Mouse (Mus musculus): ENCODE results near the gene C1qtnf12.
A peak's percentile ranks its signal among the peaks of the same experiment; 100 is the strongest.

C1qtnf12 gene

DNA sequence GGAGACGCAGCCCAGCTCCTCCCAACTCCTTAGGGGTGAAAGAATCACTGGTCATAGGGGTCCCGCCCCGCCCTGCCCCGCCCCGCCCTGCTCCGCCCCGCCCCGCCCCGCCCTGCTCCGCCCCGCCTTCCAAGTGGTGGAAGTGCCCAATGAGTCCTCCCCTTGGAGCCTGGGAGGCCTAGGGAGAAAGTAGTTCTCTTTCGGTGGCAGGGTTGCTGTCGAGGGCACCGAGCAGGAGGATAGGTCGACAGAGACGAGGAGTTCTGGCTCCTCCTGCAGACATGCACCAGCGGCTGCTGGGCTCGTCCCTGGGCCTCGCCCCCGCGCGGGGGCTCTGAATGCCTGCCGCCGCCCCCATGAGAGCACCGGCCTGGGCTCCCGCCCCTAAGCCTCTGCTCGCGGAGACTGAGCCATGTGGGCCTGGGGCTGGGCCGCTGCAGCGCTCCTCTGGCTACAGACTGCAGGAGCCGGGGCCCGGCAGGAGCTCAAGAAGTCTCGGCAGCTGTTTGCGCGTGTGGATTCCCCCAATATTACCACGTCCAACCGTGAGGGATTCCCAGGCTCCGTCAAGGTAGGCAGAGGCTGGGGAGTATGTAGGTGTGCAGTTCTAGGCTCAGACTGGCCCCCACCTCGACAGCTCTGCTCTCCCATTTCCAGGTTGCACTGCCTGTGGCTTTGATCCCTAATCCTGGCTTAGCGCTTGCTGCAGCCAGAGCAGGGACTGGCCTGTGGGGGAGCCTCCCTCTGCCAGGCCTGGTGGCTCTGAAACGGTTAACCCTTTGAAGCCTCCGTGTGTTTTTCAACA lies at the start of gene C1qtnf12:
TSS of gene C1qtnf12 (plus strand) at position 152 of the 805 bp plus-strand sequence.
- ATAC-seq (ENCODE audit: low TSS enrichment), result peak; percentile 78

DNA sequence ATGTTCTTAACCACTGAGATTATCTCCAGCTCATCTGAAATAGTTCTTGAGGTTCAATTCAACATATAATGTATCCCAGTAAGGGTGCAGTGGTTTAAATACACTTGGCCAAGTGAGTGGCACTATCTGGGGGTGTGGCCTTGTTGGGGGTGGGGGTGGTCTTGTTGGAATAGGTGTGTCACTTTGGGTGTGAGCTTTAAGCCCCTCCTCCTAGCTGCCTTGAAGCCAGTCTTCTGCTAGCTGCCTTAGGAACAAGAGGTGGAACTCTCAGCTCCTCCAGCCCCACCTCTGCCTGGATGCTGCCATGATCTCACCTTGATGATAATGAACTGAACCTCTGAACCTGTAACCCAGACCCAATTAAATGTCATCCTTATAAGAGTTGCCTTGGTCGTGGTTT lies 30.1 kb upstream of the C1qtnf12 start:
- no peak for ATAC-seq (ENCODE audit: low TSS enrichment)

DNA sequence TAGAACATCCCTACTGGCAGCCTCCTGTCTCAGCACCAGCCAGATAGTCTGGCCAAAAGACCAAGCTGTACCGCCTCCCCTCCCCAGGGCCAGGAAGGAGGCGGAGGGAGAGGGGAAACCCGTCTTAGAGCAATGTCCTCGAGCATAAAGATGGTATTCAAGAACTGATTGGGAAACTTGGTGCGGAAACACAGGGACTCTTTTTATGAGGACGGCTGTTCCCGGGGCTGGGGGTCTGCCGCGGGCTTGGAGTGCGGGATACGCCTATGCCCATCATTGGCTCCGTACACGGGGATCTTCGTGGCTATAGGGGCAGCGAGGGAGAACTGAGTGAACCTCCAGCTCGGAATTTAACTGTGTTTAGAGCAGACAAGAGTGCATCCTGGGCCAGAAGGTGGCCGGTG lies 19.1 kb upstream of the C1qtnf12 start:
- peak; percentile 58 for ATAC-seq (ENCODE audit: low TSS enrichment)

DNA sequence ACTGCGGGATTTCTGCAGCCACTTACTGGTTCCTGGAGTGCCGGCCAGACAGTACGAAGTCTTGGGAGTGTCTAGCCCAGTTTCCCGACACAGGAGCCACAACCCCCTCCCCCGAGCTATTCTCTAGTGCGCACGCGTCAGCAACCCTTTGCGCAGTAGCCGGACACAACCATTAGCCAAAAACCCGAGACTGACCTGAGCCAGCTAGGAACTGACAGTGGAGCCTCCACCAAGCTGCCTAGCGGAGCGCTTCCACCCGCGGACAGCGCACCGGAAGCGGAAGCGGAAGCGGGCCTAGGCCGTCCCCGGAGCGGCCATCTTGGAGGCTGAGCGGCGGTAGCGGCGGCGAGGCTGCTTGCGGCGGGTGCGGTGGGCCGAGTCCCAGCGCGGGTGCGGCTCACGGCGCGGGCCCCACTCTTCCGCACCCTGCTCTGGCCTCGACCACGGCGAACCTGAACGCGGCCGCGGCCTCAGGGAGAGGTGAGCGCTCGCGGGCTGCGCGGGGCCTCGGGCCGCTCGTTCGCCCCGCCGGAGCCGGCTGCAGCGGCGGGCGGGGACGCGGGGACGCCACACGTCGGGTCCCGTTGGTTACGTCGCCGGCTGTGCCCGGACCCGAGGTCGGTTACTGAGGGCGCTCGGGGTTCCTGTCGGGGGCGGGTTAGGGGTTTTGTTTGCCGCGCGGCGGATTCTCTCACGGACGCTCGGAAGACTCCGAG lies 18.4 kb upstream of the C1qtnf12 start, which contains the start of gene Ube2j2:
TSS of gene Ube2j2 (plus strand) at position 298 of the 716 bp plus-strand sequence.
- ATAC-seq (ENCODE audit: low TSS enrichment), result peak; percentile 85

DNA sequence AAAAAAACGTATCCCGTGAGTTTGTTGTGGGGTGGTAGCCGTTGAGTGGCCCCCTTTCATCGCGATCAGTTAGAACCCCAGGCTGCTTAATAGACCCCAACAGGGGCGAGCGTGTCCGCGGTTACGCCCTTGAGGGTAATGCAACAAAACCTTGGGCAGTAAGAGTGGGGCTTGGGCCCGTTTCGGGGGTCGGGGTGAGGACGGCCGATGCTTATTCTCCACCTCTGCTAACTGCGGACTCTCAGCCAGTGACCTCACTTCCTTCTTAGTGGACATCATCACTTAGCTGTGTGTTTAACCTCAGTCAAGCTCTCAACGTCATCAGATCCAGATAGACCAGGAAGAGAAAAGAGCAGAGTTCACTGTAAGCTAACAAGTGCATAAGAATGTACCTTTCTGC lies 17.8 kb upstream of the C1qtnf12 start:
- ATAC-seq (ENCODE audit: low TSS enrichment), result no peak

DNA sequence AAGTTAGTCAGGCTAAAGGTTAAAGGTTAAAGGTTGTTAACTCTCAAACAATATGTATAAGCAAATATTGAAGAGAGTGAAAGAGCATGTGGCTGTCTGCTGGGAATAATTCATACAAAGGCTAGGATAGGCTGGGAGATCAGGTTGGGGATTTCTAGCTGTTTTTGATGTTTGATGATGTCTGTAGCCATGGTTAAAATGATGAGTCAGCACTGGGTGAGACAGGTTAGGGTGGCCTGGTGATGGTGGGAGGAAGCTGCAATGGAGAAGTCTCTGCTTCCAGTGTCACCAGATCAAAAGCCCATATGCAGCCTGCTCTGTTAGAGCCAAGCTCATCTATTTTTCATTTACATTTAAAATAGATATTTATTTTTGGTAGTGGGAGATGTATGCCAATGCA lies 15.0 kb upstream of the C1qtnf12 start:
- ATAC-seq (ENCODE audit: low TSS enrichment), result no peak

DNA sequence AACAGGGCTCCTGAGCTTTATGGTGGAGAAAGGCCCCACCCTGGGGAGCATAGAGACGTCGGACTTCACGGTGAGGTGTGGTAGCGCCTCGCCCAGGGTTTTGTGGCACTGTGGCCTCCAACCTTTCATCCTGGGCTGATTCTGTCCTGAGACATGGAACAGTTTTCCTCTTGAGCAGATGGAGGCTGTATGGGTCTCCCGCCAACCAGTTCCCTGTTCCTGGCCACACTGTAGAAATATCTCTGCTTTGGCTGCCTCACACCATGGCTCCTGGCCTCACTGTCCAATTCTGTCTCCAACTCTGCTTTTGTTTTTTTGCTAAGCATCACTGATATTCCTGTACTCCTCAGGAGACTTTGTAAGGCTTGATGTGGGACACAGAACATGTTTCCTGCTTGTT lies 6.6 kb upstream of the C1qtnf12 start:
- no peak for ATAC-seq (ENCODE audit: low TSS enrichment)

DNA sequence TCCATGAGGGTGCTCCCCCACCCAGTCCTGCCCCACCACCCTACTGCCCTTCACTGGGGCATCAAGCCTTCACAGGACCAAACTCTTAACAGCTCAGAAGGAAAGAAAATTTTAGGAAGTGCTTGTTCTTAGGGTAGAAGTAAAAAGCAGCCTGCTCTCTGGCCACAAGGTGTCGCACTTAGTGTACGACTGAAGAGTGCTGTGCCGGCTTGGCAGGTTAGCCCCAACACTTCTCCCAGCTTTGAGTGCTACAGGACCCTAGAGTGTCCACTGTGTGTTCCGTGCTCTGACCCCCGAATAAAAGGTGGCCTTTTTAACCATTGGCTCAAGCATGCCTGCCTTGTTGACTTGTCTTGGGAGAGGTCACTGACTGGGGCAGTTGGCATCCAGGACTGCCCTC lies 2.8 kb upstream of the C1qtnf12 start:
- peak; percentile 62; the same call in 1 of the 2 replicates for ATAC-seq (ENCODE audit: low TSS enrichment)

DNA sequence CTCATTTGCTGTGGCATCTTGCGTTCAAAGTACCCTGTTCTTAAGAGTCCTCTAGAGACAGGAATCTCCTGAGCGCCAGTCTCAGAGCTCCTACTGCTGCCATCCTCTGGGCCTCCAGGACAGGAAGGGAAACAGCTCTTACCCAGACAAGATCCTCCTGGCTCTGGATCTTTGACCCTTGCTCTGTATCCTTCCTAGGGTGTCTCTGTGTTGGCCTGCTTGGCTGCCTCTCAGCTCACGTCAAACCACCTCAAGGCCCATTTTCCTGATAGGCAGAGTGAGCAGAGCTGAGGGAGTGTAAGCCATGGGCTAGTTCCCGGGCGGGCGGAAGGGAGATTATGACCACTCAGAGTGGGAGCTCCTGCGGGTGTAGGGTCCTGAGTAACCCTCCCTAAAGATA lies 988 bp downstream of the C1qtnf12 start:
- ATAC-seq (ENCODE audit: low TSS enrichment), result 0 out of 2 replicates have a peak, but pooled peaks have one; percentile 27

DNA sequence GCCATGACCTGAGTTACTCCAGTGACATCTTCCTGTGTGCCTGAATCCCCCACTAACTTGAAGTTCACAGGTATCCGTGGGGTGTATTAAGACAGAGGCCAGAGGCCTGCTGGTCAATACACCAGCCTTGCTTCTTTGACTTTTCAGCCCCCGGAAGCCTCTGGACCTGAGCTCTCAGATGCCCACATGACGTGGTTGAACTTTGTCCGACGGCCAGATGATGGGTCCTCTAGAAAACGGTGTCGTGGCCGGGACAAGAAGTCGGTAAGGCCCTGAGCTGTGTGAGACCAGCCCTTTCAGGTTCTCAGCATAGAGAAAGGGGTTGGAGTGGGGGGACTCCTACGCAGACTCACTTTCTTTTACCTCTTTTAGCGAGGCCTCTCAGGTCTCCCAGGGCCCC lies 2.3 kb downstream of the C1qtnf12 start:
- ATAC-seq (ENCODE audit: low TSS enrichment), result no peak

DNA sequence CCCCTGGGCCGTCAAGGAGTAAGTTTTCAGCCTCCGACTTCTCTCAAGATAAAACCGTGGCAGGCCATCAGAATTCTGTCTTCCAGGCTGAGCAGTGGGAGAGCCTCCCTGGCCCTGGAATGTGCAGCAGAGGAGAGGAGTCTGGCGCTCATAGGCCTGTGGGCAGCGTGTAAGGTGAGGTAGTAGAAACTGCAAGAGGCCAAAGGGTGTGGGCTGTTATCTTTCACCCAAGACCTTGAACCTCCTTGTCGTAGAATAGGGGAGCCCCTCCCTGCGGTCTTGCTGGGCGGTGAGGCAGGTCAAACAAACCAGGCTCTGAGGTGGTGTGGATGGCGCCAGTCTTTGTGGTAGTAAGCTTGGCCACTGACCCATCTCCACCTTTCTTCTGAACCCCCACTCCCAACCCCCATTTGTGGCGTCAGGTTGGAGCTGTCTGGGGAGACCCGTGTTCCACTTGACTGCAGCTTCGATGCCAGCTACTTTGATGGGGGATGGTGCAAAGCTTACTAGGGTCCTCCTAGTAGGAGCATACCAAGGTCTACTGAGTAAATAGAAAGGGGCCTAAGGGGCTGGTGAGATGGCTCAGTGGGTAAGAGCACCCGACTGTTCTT lies 7.0 kb downstream of the C1qtnf12 start:
- ATAC-seq (ENCODE audit: low TSS enrichment), result no peak

DNA sequence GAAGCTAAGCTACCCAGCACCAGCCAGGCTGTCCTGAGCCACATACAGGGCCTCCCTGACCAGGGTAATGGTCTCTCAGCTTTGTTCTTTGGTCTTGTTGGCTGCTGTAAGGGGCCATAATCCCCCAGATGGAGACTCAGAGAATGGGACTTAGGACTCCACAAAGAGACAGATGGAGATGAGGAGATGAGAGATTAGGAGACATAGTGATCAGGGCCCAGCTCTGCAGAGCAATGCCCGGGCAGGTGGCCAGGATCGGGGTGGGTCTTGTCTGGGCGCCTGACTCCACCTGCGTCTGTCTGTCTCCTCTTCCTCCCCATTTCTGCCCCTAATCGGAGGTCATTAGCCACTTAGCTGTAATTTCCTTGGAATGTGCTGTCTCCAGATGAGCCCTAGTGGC lies 8.2 kb downstream of the C1qtnf12 start:
- no peak for ATAC-seq (ENCODE audit: low TSS enrichment)

DNA sequence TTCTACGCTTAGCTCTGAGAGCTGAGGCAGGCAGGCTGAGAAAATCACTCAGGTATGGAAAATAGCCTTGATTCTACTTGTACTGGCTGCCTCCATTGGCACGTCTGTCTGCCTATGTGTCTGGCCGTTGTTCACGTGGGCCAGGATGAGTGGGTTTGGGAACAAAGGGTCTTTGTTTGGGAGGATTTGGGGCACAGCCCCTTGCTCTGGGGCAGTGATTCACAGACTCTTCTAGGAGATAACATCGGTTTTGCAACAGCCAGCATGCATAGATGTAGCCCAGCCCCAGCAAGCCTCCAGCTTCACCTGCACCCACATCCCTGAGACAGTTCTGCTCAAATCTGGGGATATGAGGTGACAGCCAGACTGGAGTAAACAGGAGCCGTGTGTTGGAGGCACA lies 10.5 kb downstream of the C1qtnf12 start:
- ATAC-seq (ENCODE audit: low TSS enrichment), result no peak

DNA sequence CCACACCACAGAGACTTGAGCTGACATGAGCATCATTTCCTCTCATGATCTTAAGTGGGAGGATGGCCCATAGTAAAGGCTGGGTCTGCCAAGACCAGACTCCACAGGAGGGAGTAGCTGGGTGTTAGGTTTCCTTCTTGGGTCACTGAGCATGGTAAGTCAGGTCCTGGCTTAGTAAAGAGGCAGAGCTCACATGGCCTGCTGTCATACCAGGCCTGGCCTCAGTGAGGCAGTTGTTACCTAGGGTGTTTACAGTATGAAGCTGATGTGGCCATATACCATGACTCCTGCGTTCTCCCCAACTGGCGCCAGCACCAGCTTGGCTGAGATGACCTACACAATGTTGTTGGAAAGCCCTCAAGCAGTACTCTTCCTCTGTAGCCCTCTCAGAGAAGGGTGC lies 11.1 kb downstream of the C1qtnf12 start:
- no peak for ATAC-seq (ENCODE audit: low TSS enrichment)

DNA sequence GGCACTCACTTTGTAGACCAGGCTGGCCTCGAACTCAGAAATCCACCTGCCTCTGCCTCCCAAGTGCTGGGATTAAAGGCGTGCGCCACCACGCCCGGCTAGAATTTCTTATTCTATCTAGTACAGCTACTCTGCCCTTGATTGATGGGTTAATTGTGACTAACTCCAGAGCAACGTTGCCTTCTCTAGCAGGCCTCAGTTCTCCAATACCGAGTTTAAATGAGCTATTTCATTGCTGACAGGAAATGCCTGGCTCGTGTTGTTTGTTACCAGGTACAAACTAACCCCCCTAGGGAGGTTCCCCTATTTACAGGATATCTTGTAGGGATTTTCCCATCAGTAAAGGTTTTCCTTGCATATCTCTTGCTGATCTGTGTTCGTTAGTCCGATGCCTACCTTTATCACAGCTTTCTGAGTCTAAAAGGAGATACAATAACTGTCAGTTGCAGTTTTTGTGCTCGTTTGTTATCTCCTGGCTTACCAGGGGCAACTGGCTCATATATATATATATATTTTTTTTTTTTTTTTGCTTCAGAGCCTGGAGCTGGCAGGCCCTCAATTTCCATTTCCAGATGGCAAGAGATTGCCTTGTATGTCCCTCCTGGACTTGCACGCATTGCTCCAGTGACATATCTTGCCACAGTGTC lies 19.4 kb downstream of the C1qtnf12 start:
- no peak for ATAC-seq (ENCODE audit: low TSS enrichment)

DNA sequence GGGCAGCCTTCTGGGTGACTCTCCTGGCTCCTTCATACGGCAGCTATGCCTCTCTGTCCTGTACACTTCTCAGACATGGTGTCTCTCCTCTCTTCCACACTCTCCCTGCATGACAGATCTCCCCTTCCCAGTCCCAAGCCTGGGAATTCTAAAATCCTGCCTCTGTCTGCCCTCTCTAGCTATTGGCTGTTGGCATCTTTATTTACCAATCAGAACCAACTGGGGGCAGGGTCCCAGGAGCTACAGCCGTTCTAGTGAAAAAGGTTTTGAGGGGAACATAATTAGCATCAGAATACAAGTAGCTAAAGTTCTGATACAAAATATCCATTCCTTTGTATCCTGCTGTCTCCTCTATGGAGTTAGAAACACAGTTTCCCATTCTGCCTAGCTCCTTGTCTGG lies 21.7 kb downstream of the C1qtnf12 start:
- no peak for ATAC-seq (ENCODE audit: low TSS enrichment)

DNA sequence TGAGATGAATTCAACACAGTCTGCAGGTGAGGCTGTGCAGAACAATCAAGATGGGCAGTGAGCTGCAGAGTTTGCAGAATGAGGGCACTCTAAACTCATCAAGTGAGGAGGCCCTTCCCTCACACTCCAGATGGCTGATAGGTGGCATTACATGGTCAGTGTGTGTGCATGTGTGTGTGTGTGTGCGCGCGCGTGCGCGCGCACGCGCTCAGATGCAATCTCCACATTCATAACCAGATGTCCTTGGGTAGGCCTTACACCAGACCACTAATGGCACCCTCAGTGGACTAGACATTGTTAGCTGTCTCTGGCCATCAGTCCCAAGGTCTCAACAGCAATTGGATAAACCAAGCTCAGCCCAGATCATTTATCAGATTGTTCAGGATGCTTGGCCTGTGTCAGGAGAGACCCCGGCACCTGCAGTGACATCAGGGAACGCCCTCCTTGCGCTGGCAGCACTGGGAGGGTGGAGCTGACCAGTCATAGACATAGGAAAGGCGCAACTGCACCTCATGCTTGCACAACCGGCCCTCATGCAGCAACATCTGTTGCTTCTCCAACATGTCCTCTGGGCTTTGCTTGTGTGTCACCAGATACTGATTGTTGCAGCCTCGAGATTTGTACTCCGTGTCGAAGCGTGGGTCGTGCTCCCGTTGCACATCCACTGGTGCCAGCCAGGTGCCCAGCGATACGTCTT lies 29.2 kb downstream of the C1qtnf12 start:
- ATAC-seq (ENCODE audit: low TSS enrichment), result no peak

DNA sequence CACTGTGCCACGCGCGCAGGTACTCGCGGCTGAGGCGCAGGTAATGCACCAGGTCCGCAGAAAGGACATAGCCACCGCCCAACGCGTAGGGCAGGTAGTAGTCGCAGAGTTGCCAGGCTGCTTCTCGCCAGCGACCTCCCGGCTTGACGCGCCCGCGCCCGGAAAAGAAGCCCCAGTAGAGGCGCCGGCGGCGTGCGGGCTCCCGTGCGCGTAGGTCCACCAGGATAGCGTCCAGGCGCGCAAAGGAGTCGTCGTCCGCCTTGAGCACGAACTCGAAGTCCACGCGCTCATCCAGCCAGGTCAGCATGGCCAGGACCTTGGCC lies 29.8 kb downstream of the C1qtnf12 start:
- peak; percentile 8; the same call in 1 of the 2 replicates for ATAC-seq (ENCODE audit: low TSS enrichment)

DNA sequence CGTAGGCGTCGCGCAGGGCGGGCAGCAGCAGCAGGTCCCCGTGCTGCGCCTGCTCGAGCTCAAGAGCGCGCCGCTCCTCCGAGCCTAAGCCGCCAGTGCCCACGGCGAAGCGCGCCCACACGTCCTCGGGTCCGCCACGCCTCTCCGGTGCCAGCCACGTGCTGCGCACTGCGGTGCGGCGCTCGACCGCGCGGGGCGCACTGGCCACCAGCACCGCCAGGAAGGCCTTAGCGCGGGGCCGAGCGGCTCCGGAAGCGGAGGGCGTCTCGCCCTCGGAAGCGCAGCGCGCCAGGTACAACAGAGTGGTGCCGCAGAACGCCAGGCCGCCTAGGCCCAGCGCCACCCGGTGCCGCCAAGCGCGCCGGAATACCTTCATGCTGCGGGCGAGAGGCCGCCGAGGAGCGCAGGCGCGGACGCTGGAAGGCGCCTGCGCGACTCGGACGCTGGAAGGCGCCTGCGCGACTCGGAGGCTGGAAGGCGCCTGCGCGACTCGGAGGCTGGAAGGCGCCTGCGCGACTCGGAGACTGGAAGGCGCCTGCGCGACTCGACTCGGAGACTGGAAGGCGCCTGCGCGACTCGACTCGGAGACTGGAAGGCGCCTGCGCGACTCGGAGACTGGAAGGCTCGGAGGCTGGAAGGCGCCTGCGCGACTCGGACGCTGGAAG lies 30.3 kb downstream of the C1qtnf12 start, which contains the start of the genes B3galt6 and Sdf4:
TSS of gene B3galt6 (minus strand) at position 409 of the 665 bp plus-strand sequence.
TSS of gene Sdf4 (plus strand) at position 632 of the 665 bp plus-strand sequence.
- peak; percentile 79 for ATAC-seq (ENCODE audit: low TSS enrichment)

DNA sequence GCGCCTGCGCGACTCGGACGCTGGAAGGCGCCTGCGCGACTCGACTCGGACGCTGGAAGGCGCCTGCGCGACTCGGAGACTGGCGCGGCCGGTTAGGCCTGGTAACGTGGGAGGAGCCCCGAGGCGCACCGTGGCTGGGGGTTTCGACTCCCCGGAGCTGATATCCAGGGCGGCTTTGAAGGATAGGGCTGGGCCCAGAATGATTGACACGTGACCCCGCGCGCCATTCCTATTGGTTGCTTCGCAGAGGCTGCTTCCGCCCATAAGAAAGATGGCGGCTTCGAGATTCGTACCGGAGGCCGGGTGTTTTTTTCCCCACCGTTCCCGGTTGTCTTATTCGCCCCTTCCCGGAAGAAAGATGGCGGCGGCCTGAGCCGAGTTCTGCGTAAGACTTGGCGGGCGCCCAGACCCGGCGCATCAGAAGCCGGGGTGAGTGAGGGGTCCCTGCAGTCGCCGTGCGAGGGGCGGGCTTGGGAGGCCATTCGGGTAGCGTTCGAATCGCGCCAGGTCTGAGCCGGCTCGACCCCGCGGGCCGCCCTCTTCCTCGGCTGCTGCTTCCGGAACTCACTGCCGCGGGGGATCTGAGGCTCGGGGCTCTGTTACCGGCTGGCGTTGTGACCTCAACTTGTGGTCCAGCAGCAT lies 30.9 kb downstream of the C1qtnf12 start:
- peak; percentile 82 for ATAC-seq (ENCODE audit: low TSS enrichment)
